Mouse (Mus musculus): ENCODE data around the gene Ddx11. TPM values are rescaled to one million over a fixed set of nuclear protein-coding genes. Genes with fewer than 3 reads are reported as not detected.
A peak's percentile ranks its signal among the peaks of the same experiment; 100 is the strongest.

Gene Ddx11
- total RNA-seq, 2 experiments from 2014 or later, result 1.1 to 1.5 TPM

DNA sequence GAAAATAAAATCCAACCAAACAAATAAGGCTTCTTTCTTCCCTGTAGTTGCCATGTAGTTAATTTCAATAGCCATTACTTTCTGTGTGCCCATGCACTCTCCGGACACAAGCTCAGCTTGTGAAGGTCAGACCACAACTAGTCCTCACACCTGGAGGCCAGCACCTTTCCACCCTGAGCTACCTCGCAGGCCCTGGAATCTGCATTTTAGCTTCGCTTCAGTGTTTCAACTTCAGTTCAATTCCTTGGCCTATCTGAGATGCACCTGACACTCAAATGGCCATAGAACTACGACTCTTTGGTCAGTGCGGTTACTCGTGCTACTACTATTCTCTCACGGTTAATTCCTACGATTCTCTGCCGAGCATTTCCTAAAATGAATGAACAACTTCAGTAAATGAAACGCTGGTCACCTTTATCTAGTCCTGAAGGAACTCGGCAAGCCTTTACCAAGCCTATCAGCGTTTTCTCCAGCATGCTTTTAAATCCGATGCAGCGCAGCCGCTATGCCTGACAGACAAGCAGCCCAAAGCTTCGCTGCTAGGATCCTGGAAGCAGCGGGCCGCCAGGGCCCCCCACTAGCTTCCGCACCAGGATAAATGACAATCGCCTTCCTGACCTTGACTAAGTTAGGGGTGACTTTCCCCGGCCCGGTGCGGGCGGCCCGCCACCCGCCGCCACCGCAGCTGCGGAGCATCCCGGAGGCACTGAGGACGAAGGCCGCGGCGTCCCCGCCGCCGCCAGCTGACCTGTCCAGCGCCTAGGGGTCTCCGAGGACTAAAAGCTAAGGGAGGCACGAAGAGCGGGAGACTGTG is 22.5 kb upstream of the Ddx11 start:
- H3K27ac ChIP-seq, result peak overlapping the region; percentile 99
- no peak for DNase-seq (ENCODE audit: low spot score in 2 of 2)
- TF ChIP-seq CTCF (conservative IDR thresholded peaks at IDR 0.05), result no peak
- peak overlapping the region; percentile 66 for H3K4me3 ChIP-seq

DNA sequence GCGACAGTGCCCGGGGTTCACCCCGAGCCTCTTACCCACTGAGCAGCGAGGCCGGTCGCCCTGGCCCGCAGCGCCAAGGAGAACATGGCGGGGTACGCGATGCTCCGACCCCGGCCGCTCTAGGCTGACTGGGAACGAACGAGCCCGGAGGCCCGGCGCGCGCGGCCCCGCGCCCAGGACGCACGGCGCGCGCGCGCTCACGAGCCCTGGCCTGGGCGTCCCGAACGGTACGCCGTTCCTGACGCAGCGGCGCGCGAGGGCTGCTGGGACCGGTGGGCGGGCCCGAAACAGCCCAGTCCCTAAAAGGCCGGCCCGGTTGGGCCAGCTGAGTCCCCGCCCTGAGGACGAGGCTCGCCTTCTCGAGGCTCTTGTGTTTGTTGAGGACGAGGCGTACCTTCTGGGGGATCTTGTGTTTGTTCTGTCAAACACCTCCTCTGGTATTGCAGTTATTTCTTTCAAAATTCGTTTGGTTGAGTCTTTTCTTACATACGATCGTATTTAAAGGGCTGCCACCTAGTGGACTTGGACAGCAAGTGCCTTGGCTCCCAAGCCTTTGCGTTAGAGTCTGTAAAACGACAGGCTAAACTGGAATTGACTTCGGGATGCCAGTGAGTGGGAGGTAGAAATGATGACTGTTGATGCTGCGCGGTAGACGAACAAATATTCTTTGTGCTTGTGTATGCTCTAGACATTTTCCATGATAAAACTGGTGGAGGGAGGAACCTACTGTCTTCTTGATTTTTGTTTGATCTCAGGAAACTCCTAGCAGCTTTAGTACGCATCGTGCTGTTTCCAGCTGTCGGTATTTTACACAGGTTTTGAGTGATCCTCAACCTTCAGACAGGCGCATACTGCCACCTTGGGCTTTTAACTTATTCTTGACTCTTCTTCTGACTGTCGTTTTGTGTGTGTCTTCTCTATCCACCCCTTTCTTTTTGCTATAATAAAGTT is 21.7 kb upstream of the Ddx11 start, which contains the start of gene Ndufv2:
Gene Ndufv2 (minus strand): TSS at position 180 of the 951 bp plus-strand sequence.
- peak within 1 kb of the TSS; percentile 99 for H3K27ac ChIP-seq
- peak; percentile 90 for TF ChIP-seq CTCF (conservative IDR thresholded peaks at IDR 0.05)
- DNase-seq (ENCODE audit: low spot score in 2 of 2), result peak; percentile 90 to 93
- H3K4me3 ChIP-seq, result peak within 1 kb of the TSS; percentile 66

DNA sequence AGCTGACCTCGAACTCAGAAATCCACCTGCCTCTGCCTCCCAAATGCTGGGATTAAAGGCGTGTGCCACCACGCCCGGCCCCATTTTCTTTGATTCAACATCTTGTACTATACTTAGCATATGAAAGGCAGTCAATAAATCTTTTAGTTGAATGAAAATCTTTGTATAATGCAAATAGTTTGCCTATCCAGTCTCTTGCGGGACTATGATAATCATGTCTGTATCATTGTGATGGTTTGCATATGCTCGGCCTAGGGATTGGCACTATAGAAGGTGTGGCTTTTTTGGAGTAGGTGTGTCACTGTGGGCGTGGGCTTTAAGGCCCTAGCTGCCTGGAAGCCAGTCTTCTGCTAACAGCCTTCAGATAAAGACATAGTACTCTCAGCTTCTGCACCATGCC is 19.2 kb upstream of the Ddx11 start:
- no peak overlapping the region for H3K4me3 ChIP-seq
- no peak for DNase-seq (ENCODE audit: low spot score in 2 of 2)
- no peak overlapping the region for H3K27ac ChIP-seq
- no peak for TF ChIP-seq CTCF (conservative IDR thresholded peaks at IDR 0.05)

DNA sequence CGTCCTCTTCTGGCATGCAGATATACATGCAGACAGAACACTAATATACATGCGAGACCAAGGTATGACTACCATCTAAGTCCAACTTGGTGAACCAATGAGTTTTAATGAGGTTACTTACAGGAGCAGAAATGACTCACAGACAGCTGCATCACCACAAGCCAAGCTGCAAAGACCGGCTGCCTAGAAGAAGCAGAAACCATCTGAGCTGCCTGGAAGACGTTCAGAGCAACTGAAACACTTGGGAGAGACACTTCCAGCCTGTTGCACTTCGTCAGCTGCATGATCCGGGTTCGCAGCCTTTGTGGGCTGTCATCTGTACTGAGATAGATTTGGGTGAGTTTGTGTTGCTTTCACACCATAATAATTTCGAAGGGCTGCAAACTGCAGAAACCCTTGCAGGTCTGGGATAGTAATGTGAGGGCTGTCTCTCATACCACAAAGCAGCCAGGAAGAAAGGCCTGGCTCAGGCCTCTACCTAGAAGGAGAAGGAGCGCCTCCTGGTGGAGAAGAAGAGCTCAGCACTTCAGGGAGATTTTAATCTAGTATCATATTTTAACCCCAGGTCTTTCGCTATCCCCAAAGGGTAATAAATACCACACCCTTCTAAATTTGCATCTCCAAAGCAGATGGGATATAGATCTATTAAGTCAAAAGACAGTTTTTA is 16.6 kb upstream of the Ddx11 start:
- peak; percentile 30 to 67 for DNase-seq (ENCODE audit: low spot score in 2 of 2)
- TF ChIP-seq CTCF (conservative IDR thresholded peaks at IDR 0.05), result peak; percentile 91
- Histone ChIP-seq H3K27ac (no peak overlapping the region; the same call in 1 of the 2 replicates), H3K4me3 (no peak overlapping the region)

DNA sequence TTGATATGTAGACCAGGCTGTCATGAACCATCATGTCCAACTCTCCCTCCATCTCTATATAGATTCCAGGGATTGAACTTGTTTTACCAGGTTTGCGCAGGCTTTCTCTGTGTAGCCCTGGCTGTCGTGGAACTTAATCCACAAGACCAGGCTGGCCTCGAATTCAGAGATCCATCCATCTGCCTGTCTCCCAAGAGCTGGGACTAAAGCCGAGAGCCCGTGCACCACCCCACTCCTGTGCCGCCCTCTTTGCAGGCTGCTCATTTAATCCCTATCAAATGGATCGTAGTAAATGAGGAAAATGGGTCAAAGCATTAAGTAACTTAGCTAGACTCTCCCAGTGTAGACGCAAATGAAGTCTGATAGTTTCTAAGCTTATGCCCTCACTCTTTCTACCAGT is 15.9 kb upstream of the Ddx11 start:
- H3K27ac ChIP-seq, result no peak overlapping the region
- no peak overlapping the region for H3K4me3 ChIP-seq
- no peak for TF ChIP-seq CTCF (conservative IDR thresholded peaks at IDR 0.05)
- no peak for DNase-seq (ENCODE audit: low spot score in 2 of 2)

DNA sequence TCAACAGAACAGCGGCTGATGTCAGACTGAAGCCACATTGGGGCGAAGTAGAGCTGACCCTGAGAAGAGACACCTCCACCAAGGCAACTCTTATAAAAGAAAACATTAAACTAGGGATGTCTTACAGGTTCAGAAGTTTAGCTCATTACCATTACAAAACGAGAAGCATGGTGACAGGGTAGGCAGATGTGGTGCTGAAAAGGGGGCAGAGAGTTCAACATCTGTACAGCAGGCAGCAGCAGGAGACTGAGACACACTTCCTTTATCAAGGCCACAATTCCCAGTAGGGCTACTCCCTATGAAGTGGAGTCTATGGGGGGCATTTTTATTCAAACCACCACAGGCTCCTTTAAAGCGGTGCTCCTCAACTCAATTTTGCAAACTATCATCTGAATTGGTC is 15.1 kb upstream of the Ddx11 start:
- Histone ChIP-seq H3K4me3 (no peak overlapping the region), H3K27ac (no peak overlapping the region)
- TF ChIP-seq CTCF (conservative IDR thresholded peaks at IDR 0.05), result no peak
- no peak for DNase-seq (ENCODE audit: low spot score in 2 of 2)

DNA sequence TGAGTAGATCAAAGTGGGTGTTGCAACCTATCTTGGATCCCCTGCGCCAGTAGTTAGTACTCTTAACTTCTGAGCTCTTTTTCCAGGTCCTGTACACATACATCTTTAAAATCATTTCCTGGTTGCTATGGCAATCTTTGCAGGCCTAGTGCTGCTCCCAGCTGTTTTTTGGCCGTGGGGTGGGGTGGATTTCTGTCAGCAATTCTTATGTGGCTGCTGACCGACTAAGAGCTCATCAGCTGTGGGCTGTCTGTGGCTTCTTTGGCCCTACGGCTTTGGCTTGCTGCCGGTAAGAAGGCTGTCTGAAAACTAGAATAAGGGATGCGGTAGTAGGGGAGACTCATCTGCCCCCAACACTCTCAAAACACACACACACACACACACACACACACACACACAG is 12.6 kb upstream of the Ddx11 start:
- Histone ChIP-seq H3K4me3 (no peak overlapping the region; the same call in 1 of the 2 replicates), H3K27ac (peak overlapping the region; percentile 93; the same call in 1 of the 2 replicates)
- no peak for DNase-seq (ENCODE audit: low spot score in 2 of 2)
- TF ChIP-seq CTCF (conservative IDR thresholded peaks at IDR 0.05), result no peak

DNA sequence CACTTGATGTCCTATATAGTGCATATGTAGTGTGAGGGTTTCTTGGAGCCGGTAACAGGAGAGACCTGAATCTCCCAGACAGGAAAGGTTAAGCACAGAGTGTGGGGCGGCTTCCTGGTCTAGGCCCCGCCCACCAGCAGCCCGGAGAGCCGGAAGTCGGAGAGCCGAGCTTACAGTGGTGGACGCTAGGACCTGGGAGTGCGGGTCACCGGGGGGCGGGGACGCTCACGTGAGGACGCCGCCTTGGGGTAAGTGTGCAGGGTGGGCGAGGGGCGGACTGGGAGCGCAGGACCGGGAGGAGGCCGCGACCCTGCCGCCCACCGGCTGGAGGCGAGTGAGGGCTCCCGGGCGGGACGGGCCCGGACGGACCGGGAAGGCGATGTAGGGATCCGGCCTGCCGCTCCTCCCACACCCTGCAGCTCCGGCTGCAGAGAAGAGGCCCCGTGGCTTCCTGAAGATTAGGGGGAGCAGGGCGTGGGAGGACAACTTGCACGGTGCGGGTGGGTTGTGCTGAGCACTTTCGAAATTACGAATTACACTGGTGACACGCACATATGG is 11.8 kb upstream of the Ddx11 start, which contains the start of gene Washc1:
Gene Washc1 (plus strand): TSS at position 144 of the 558 bp plus-strand sequence.
- TF ChIP-seq CTCF (conservative IDR thresholded peaks at IDR 0.05), result peak; percentile 32; the same call in 1 of the 2 replicates
- Histone ChIP-seq H3K4me3 (peak within 1 kb of the TSS; percentile 86), H3K27ac (peak within 1 kb of the TSS; percentile 93)
- peak; percentile 82 to 91 for DNase-seq (ENCODE audit: low spot score in 2 of 2)

DNA sequence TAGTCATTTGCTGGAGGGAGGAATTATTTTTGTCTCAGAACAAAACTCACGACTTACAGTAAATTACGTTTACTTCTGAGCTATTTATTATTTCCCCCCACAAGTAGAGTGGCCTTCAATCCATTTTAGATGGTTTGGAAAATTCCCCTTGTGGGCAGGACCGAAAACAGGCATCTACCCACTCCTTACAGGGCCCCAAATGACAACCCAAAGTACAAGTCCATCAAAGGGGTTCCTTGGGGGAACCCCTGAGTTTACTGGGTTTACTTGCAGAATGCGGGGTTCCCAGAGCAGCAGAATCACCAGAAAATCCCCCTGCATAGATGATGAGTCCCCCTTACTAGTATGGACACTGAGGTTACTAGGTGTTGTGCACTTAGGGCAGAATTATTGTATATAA is 11.2 kb upstream of the Ddx11 start:
- peak overlapping the region; percentile 93; the same call in 1 of the 2 replicates for H3K27ac ChIP-seq
- TF ChIP-seq CTCF (conservative IDR thresholded peaks at IDR 0.05), result no peak
- peak overlapping the region; percentile 86 for H3K4me3 ChIP-seq
- no peak for DNase-seq (ENCODE audit: low spot score in 2 of 2)

DNA sequence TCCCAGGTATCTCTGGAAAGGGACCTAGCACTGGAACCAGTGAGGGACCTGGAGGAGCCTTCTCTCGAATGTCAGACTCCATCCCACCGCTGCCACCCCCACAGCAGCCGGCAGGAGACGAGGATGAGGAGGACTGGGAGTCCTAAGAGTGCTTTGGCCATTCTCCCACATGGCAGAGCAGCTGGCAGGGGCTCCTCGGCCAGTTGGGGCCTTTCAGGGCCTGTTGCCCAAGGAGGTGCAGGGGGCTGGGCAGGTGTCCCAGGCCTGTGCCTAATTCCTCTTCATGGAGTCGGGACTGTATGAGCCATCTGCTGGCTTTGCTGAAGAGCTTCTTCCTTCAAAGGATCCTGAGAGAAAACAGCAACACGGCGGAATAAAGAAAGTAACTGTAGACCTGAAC is 4.3 kb upstream of the Ddx11 start:
- Histone ChIP-seq H3K27ac (no peak overlapping the region), H3K4me3 (no peak overlapping the region)
- no peak for TF ChIP-seq CTCF (conservative IDR thresholded peaks at IDR 0.05)
- no peak for DNase-seq (ENCODE audit: low spot score in 2 of 2)

DNA sequence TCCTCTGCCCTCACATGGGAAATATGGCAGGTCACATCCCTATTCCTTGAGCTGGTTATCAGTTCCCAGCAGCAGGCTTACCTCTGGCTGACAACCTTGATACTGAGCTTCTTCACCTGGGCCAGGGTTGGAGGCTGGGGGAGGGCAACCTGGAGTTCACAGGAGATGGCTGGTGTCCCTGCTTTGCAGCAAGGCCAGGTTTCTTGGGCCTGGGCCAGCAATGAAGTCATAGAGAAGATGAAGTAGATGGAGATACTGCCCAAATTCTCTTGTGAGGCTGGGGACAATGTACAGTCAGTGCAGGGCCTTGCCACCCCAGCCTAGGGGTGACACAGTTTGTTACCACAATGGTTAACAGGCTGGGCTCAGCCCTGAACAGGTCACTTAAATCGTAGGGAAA is 2.6 kb upstream of the Ddx11 start:
- DNase-seq (ENCODE audit: low spot score in 2 of 2), result no peak
- Histone ChIP-seq H3K27ac (no peak overlapping the region), H3K4me3 (no peak overlapping the region)
- no peak for TF ChIP-seq CTCF (conservative IDR thresholded peaks at IDR 0.05)
